Mouse (Mus musculus) adipocyte (in vitro differentiated cells): ENCODE data around the gene Zfp810.

Source experiments
- DNase-seq: peaks from one replicate; pipeline ENCODE4 v3.0.0-alpha.2; 2016; ENCODE audit warnings: low spot score

Zfp810 gene

DNA sequence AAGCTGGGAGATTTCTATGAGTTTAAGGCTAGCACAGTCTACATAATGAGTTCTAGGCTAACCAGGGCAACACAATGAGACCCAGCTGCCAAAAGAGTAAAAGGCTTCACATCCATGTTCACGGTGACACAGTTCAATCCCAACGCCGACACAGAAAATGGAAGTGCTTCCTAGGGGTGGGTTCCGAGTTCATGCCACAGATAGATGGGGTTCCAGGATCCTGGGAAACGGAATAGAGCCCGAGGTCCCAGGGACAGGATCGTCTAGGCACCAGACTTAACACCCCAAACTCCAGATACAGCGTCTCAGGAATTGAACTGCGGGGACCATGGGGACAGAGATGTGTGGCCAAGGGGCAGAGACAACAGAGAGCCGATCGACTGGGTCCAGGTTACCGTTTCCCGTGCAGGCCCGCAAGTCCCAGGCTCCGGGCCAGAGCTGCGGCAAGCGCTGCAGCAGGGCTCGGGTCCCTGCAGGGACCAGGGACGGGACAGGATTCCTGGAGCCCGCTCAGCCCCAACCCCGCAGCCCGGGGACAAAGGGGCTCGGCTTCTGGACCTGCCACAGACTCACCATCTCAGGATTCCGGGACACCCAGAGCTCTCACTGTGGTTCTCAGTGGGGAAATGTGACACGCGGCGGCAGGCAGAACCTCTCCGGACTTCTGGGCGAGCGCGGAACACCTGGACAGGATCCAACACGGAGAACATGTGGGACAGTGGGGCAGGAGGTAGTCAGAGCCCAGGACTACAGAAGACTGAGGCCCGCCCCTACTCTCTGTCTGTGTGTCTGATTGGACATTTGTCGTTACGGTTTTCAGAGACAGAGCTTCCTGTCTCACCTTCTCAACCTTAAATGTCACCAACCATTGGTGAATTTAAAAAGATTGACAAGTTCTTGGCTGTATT lies 48.0 kb downstream of the Zfp810 start, which contains the start of gene Zfp599:
Gene Zfp599 (minus strand): TSS at position 712 of the 908 bp plus-strand sequence.
- peak; percentile 78 for DNase-seq

DNA sequence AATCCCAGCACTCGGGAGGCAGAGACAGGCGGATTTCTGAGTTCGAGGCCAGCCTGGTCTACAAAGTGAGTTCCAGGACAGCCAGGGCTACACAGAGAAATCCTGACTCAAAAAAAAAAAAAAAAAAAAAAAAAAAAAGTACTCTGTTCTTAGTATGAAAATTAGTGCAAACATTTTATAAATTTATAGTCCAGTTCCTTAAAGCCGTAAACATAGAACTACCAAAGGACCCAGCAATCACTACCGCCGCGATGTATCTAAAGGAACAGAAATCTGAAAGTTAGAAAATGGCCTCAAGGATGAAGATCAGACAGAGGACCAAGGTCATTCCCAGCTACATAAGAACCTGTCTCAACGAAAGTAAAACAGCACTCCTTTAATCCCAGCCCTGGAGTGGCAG lies 48.7 kb downstream of the Zfp810 start:
- no peak for DNase-seq

DNA sequence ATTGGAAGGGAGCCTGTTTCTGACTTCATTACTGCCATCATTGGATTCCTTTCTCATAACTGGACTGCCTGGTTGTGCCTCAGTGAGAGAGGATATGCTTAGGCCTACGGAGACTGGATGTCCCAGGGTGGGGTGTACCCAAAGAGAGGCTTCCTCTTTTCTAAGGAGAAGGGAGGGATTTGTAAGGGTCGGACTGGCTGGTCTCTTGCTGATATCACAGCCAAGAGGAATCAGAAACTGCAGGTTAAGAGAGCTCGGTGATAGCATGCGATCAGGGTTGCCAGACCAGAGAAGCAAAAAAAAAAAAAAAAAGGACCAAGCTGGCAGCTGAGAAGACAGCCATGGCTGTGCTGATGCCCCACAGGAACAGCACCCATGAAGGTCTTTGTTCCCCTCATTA lies 50.9 kb downstream of the Zfp810 start:
- DNase-seq, result no peak

DNA sequence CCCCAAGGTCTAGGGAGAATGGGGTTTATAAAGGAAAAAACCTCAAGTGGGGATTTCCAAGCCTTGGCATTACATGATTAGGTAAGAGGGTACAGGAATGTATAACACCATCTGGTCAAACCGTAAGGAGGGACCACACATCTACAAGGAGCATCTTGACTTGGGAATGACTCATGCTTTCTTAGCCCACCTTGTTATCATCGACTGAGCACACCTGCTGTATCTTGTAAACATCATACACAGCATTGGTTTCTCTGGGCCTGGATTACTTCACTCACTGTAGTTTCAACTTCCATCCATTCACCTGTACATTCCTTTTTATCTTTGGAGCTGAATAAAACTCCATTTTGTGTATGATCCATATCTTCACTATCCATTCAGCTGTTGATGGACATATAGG lies 63.2 kb downstream of the Zfp810 start:
- DNase-seq, result no peak

DNA sequence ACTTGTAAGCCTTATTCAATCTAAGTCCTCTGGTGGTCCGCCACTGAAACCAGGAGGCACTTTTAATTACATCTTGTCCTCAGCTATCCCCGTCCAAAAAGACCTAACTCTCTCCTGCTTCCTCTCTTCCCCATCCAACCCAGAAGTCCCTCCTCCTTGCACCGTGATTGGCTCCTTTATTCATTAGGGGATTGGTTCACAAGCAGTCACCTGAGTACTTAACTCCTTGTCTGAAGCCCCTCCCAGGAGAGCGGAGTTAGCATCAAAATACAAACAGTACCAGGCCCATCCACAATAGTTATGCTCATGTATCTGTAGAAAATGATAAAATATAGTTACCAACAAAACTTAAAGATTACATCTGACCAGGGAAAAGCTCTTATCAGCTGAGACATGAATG lies 67.4 kb downstream of the Zfp810 start:
- no peak for DNase-seq

DNA sequence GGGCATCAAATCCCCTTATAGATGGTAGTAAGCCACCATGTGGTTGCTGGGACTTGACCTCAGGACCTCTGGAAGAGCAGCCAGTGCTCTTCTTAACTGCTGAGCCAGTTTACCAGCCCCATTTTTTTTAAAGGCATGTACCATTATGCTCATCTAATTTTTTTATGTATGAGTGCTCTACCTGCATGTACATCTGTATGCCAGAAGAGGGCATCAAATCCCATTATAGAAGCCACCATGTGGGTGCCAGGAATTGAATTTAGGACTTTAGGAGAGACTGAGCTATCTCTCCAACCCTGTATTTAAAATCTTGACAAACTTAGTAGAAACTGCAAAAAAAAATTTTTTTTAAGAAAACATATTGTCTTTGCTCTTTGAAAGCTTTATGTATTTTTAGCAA lies 76.9 kb downstream of the Zfp810 start:
- DNase-seq, result peak; percentile 17

DNA sequence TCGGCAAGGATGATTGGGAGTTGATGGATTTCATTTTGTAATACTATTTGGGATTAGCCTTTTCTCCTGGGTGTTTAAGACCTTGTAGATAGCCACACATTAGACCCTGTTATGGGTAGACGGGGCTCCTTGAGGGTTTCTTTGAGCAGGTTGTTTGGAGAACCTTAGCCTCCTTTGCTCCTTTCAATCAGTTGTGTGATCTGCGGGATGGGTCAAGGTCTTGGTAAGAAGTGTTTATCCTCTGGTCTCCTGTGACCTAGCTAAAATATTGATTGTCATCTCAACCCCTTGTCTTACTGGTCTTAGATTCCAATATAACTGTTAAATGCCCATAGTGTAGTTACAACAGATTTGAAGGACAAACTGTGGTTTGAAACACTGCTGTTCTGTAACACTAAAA lies 77.4 kb downstream of the Zfp810 start:
- no peak for DNase-seq

DNA sequence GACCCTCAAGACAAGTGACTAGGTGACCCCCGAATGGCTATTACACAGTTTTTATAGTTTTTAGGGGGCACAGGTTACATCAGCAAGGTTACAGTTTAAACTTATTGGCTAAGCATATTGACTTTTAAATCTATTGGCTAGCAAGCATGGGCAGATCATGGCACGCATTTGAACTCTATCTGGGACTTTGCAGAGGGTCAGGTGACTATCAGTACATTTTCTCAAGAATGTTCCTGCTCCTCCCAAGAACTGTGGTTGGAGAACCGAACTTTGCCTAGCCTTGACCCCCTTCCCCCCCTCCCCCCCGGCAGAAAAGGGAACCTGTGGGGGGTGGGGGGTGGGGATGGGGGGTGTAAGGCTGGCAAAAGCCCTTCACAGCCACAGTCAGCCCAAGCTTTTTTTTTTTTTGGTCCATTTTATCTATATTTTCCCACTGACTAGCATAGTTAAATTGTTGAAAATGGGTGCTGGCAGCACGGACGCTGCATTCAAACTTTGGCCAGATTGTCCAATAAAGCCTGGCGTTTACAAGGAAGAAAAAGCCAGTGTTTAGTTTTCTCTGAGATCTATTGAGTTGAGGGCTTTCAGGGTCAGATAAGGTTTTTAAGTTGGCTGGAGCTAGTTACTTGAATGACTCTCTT lies 77.9 kb downstream of the Zfp810 start:
- no peak for DNase-seq

DNA sequence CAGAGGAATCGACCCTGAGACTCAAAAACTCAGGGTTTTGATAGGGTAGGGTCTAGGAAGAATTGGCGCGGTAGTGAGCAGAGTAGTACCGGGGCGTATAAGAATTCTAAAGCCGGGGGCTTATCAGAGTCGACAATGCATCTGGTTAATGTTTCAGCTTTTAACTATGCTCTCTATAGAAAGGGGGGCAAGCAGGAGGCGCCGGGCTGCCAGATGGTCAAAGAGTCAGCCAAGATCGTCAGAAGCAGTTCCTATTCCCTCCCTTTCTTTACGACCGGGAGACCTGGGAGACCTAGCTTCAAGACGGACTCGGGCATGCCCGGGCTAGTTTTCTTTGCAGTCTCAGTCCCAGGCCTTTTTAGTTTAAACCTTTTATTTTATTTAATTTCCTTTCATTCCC lies 80.6 kb downstream of the Zfp810 start:
- DNase-seq, result no peak
